Mouse (Mus musculus) liver, embryonic 14.5 days (tissue): ENCODE data around the gene Srrm4. TPM values are rescaled to one million over a fixed set of nuclear protein-coding genes. Genes with fewer than 3 reads are reported as not detected.

Source experiments
- ATAC-seq: fragments of 200-750 bp; cut with Nextera tagmentation; 2 replicates; pipeline ENCODE4 v1.8.0; 2017; ENCODE audit warnings: moderate number of reproducible peaks, mild to moderate bottlenecking, moderate library complexity; ENCODE audit not compliant: insufficient read depth
- DNase-seq, 3 experiments: peaks; one replicate each; pipeline ENCODE4 v3.0.0-alpha.2; 2012 to 2013; ENCODE audit warnings: low read depth in 3 of 3, low spot score in 3 of 3
- H3K27ac ChIP-seq: fragments of 300-500 bp; sonication (generic); 2 replicates; pipeline ENCODE4 v1.5.1; 2014; ENCODE audit warnings: moderate library complexity, mild to moderate bottlenecking, control low read depth, inconsistent platforms
- H3K27me3 ChIP-seq: fragments of 300-500 bp; sonication (generic); 2 replicates; pipeline ENCODE4 v1.6.1; 2014; ENCODE audit warnings: mild to moderate bottlenecking, low read length, moderate library complexity; ENCODE audit not compliant: control insufficient read depth, insufficient read depth
- H3K36me3 ChIP-seq: fragments of 300-500 bp; sonication (generic); replicated peaks from 2 replicates; pipeline ENCODE4 v1.6.1; 2014; ENCODE audit warnings: low read depth; ENCODE audit not compliant: control insufficient read depth, insufficient read depth
- H3K4me1 ChIP-seq, 2 experiments: fragments of 200-500 bp in 1 of 2; fragments of 300-500 bp in 1 of 2; sonication (generic) in 1 of 2; replicated peaks; 2 replicates each; pipeline ENCODE4 v1.6.1; 2012 to 2014; ENCODE audit warnings: antibody characterized with exemption in 1 of 2, inconsistent platforms in 1 of 2, low read length in 1 of 2; ENCODE audit not compliant: control insufficient read depth in 2 of 2, insufficient read depth in 2 of 2
- H3K4me2 ChIP-seq: fragments of 300-500 bp; sonication (generic); 2 replicates; pipeline ENCODE4 v1.6.1; 2014; ENCODE audit warnings: low read depth, mild to moderate bottlenecking, control low read depth, moderate library complexity
- H3K4me3 ChIP-seq, 2 experiments: fragments of 200-500 bp in 1 of 2; fragments of 300-500 bp in 1 of 2; sonication (generic) in 1 of 2; 2 replicates each; pipeline ENCODE4 v1.5.1; 2012 to 2014; ENCODE audit warnings: low read depth in 2 of 2, low read length in 2 of 2, mild to moderate bottlenecking in 2 of 2, control low read depth in 1 of 2, inconsistent platforms in 1 of 2, moderate library complexity in 1 of 2; ENCODE audit not compliant: insufficient read depth in 1 of 2
- H3K9ac ChIP-seq: fragments of 300-500 bp; sonication (generic); replicated peaks from 2 replicates; pipeline ENCODE4 v1.6.1; 2014; ENCODE audit warnings: mild to moderate bottlenecking, control low read depth, moderate library complexity
- H3K9me3 ChIP-seq: fragments of 300-500 bp; sonication (generic); 2 replicates; pipeline ENCODE4 v1.6.1; 2016; ENCODE audit warnings: low read length, mixed read lengths; ENCODE audit not compliant: control insufficient read depth
- CTCF ChIP-seq: IDR thresholded peaks from 2 replicates; pipeline ENCODE4 v1.5.1; 2016; ENCODE audit warnings: antibody characterized with exemption, low read depth, control low read depth
- EP300 ChIP-seq: IDR thresholded peaks from 2 replicates; pipeline ENCODE4 v1.6.1; 2016; ENCODE audit warnings: antibody characterized with exemption, low read depth
- WGBS: fragments of 180-500 bp; shearing (Covaris S2); extraction: QIAGEN DNeasy Blood & Tissue Kit; methylation state at CpG from one replicate; pipeline ENCODE4 v1.1.7; 2014; ENCODE audit not compliant: insufficient replicate concordance; 5-methylcytosine and 5-hydroxymethylcytosine counted together
- polyA plus RNA-seq, 2 experiments: library from polyadenylated mRNA; depleted of rRNA in 1 of 2; stranded (reverse) in 1 of 2; unstranded in 1 of 2; fragments of >200 nt; fragmentation: Nextera tagmentation in 1 of 2; extraction: Ambion mirVana in 1 of 2; gene quantifications; 2 replicates each; pipeline versions ENCODE4 v1.2.1 to v1.2.3; 2012 to 2014

The Srrm4 gene
- polyA plus RNA-seq, 2 experiments, result 0.17 to 0.28 TPM

DNA sequence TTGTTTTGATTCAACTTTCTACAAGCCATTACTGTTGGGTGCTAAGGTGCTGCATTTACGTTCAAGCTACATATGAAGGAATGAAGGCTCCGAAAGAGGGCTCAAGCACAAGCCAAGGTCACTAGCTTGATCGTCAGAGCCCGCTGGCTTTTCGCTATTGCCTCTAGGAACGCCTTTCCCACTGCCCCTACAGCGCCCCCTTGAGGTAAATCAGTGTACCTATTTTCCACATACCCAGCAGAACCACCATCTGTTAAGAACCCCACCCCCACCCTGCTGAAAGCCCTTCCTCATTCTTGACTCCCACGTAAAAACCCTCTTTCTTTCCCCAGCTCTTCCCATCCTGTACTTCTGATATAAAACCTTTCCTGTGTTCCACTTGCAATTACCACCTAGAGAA lies 35.0 kb downstream of the Srrm4 start:
- TF ChIP-seq CTCF (0 out of 2 replicates have a peak, but pooled peaks have one; percentile 5), EP300 (no peak)
- Histone ChIP-seq H3K9ac (no peak overlapping the region), H3K4me3 (no peak overlapping the region), H3K27ac (no peak overlapping the region), H3K4me1 (no peaks in the 10 kb centered on the region), H3K4me2 (no peak overlapping the region), H3K9me3 (no peaks in the 10 kb centered on the region; the same call in 1 of the 2 replicates), H3K27me3 (no peaks in the 10 kb centered on the region), H3K36me3 (no peaks in the 10 kb centered on the region)
- no peak for DNase-seq
- WGBS, result 31% methylated on average over 8 of the region's 8 CpGs
- ATAC-seq, result no peak

DNA sequence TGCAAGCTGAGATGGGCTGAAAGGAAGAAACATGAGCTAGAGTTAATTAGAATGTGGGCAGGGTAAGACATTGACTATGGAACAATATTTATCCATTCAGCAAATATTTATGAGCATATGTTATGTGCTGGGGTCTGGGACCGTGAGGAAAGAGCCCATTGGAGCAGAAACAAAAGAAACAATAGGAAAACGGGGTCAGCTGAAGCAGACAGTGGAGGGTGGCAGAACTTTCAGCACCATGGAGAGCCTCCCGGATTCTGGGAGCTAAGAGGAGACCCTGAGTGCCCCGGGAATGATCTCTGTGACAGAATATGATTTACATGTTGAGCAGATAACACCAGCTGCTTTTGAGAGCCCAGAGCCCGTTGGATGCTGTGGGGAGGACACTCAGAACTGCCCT lies 37.7 kb downstream of the Srrm4 start:
- TF ChIP-seq CTCF, result no peak
- no peak for TF ChIP-seq EP300
- Histone ChIP-seq H3K4me1 (no peaks in the 10 kb centered on the region), H3K4me3 (no peak overlapping the region), H3K27ac (no peak overlapping the region), H3K9ac (no peak overlapping the region), H3K27me3 (no peaks in the 10 kb centered on the region), H3K4me2 (no peak overlapping the region), H3K9me3 (no peaks in the 10 kb centered on the region; the same call in 1 of the 2 replicates), H3K36me3 (no peaks in the 10 kb centered on the region)
- DNase-seq (no peak), ATAC-seq (no peak)
- 12% methylated on average over 5 of the region's 5 CpGs for WGBS

DNA sequence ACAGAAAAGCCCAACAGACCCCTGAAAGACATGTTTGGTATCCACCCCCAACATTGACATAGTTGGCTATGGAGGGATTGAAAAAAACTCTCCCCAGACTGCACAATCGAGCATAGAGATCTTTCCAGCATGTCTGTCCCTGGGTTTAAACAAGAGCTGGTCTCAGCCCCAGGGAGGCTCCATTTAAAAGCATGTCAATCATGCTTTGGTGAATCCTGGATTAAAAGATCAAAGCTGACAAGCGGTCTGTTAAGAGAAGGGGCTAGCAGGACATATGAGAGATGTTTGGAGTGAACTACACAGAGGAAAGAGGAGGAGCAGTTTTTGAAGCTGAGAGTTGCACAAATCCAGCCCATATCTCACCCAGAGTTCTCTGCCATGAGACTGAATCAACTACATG lies 38.5 kb downstream of the Srrm4 start:
- Histone ChIP-seq H3K36me3 (no peaks in the 10 kb centered on the region), H3K9ac (no peak overlapping the region), H3K27ac (no peak overlapping the region), H3K4me3 (no peak overlapping the region), H3K9me3 (no peaks in the 10 kb centered on the region; the same call in 1 of the 2 replicates), H3K4me2 (no peak overlapping the region), H3K4me1 (no peaks in the 10 kb centered on the region), H3K27me3 (no peaks in the 10 kb centered on the region)
- no peak for TF ChIP-seq EP300
- no peak for TF ChIP-seq CTCF
- WGBS, result 38% methylated on average over 2 of the region's 2 CpGs
- DNase-seq (no peak), ATAC-seq (no peak)

DNA sequence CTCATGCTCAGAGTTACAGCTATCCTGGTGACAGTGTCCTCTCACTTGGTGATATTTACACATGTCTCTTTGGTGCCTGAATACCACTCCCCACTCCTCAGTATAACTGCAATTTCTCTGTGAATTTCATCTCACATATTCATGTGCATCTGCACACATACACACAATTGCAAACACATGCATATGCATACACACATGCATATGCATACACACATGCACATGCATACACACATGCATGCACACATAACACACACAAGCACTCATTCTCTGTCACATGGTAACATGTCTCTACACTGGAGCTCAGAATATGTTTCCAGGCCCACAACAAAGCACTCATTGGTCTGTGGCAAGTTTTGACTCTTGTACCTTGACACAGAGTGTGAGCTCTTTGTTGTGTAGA lies 39.0 kb downstream of the Srrm4 start:
- no peak for ATAC-seq
- Histone ChIP-seq H3K27me3 (no peaks in the 10 kb centered on the region), H3K4me3 (no peak overlapping the region), H3K4me2 (no peak overlapping the region), H3K9me3 (no peaks in the 10 kb centered on the region; the same call in 1 of the 2 replicates), H3K4me1 (no peaks in the 10 kb centered on the region), H3K36me3 (no peaks in the 10 kb centered on the region), H3K9ac (no peak overlapping the region), H3K27ac (no peak overlapping the region)
- no peak for DNase-seq
- no peak for TF ChIP-seq CTCF
- TF ChIP-seq EP300, result no peak

DNA sequence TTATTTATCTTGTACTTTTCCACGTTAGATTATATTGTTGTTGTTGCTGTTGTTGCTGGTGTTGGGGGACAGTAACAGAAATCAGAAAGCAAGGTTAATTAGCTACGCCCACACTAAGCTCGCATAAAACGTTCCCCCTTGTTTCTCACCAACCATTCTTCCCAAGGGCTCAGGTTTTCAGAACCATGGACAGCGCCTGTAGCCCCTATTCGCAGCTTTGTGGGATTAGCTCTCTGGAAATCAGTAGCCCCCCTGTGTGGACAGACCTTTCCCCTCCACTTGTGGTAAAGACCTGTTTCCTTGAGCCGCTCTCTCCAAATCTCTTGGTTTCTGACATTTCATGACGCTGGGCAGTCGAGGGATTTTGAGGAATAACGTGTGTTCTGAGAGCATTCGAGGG lies 45.9 kb downstream of the Srrm4 start:
- 28% methylated on average over 11 of the region's 11 CpGs for WGBS
- ATAC-seq (no peak), DNase-seq (no peak)

More for the DNA sequence above, 45.9 kb downstream of the Srrm4 start:
- H3K4me1 ChIP-seq, result no peaks in the 10 kb centered on the region
- H3K4me3 ChIP-seq, result no peak overlapping the region
- H3K36me3 ChIP-seq, result no peaks in the 10 kb centered on the region
- no peak overlapping the region for H3K27ac ChIP-seq
- no peak overlapping the region for H3K9ac ChIP-seq
- no peaks in the 10 kb centered on the region for H3K27me3 ChIP-seq
- H3K9me3 ChIP-seq, result no peaks in the 10 kb centered on the region; the same call in 1 of the 2 replicates
- TF ChIP-seq EP300, result no peak
- TF ChIP-seq CTCF, result no peak
- no peak overlapping the region for H3K4me2 ChIP-seq
